Mouse (Mus musculus): ENCODE results near the gene Glis3. TPM values are rescaled to one million over a fixed set of nuclear protein-coding genes. Genes with fewer than 3 reads are reported as not detected.
A peak's percentile ranks its signal among the peaks of the same experiment; 100 is the strongest.

Gene Glis3
- polyA plus RNA-seq, 1 experiment from 2014 or later: 2.9 TPM

DNA sequence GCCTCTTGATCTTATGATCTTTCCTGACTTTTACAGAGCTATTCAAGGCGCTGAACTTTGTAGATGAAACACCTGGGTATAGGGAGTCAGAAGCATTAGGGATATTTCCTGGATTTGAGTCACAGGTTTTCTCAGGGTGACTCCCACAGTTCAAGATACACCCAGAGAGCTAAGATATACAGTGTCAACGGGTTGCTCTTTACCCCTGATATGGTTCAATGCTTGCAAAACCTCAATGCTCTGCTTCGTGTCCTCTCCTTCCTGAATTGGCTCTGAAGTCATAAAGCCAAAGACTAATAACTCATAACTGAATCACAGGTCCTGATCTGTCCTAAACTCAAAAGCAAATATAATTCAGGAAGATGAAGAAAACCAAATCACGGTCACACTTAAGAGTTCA, 319.0 kb downstream of the Glis3 start:
- Histone ChIP-seq H3K27me3 (ENCODE audit: control insufficient read depth, insufficient read depth, low read length) (no peaks in the 10 kb centered on the region), H3K4me2 (replicated peaks; ENCODE audit: low read depth, low read length) (no peak overlapping the region), H3K36me3 (ENCODE audit: control insufficient read depth, insufficient read depth, low read length) (no peaks in the 10 kb centered on the region), H3K4me3 (ENCODE audit: low read depth, low read length) (no peak overlapping the region), H3K9me3 (ENCODE audit: control insufficient read depth, low read length) (no peaks in the 10 kb centered on the region), H3K9ac (ENCODE audit: low read depth, low read length) (no peak overlapping the region), H3K4me1 (replicated peaks; ENCODE audit: control insufficient read depth, insufficient read depth, low read length) (no peaks in the 10 kb centered on the region), H3K27ac (ENCODE audit: low read depth, low read length) (no peak overlapping the region)
- 93% methylated on average over 4 of the region's 4 CpGs for WGBS
- no peak for ATAC-seq (ENCODE audit: low FRiP score)
- no peak for DNase-seq (ENCODE audit: low spot score)

DNA sequence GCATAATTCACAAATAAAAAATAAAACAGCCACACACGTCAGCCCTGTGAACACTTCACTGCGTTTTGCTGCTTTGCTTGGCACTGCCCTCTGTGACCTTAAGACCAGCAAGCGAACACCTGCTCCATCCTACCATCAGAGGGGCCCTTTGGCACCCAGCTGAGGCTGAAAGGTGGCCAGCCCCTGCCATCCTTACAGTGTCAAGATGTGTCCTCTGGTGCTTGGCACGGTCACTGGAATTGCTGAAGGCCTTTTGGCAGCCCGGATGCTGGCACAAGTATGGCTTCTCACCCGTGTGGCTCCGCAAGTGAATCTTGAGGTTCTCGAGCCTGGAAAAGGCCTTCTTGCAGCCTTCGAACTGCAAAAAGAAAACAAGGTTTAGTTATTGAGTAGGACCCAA, 322.3 kb downstream of the Glis3 start:
- 89% methylated on average over 9 of the region's 9 CpGs for WGBS
- H3K36me3 ChIP-seq (ENCODE audit: control insufficient read depth, insufficient read depth, low read length): no peaks in the 10 kb centered on the region
- DNase-seq (ENCODE audit: low spot score) (no peak), ATAC-seq (ENCODE audit: low FRiP score) (no peak)
- H3K9me3 ChIP-seq (ENCODE audit: control insufficient read depth, low read length): no peaks in the 10 kb centered on the region
- no peak overlapping the region for H3K9ac ChIP-seq (ENCODE audit: low read depth, low read length)
- no peak overlapping the region for H3K4me2 ChIP-seq (replicated peaks; ENCODE audit: low read depth, low read length)
- no peaks in the 10 kb centered on the region for H3K27me3 ChIP-seq (ENCODE audit: control insufficient read depth, insufficient read depth, low read length)
- no peak overlapping the region for H3K27ac ChIP-seq (ENCODE audit: low read depth, low read length)
- no peak overlapping the region for H3K4me3 ChIP-seq (ENCODE audit: low read depth, low read length)
- no peaks in the 10 kb centered on the region for H3K4me1 ChIP-seq (replicated peaks; ENCODE audit: control insufficient read depth, insufficient read depth, low read length)

DNA sequence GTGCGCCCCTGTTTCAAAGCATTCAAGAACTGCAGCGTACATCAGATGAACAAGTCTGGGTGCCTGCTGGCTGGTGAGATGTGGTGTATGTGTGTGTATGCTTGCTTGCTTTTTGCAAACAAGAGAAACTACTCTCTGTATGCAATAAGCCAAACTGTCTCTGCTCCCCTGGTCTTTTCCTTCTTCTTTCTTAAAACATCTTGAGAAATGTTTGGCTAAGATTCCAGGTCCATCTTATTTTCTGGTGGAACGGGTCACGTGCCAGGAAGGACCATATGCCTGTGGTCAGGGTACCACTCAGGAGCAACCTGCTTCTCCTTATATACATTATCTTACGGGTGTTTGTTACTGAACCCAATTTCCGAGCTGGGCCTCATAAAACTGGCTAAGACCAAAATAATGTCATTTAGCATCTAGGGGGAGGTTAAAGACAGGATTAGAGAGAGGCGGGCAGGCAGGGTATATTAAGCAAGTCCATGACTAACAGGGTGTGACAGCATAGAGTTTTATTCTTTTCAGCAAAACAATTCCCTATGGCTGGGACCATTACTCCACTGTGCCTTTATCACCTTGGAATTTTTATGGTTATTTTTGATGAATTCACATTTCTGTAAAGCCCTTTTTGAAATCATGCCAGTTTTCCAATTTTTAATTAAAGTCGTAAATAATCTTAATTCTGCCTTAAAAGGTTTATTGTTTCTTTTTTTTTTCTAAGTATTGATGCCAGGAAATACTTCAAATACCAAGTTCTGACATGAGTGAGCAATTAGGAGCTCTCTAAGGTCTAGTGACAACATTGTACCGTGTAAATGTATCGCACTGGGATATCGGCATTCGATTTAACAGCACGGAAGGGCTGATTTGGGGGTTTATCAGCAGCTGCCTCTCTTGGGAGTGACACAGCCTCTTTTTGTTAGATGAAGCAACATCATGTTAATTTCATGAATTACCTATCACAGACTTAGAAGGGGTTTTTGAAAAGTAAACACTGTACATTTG, 328.5 kb downstream of the Glis3 start:
- no peaks in the 10 kb centered on the region for H3K9me3 ChIP-seq (ENCODE audit: control insufficient read depth, low read length)
- H3K9ac ChIP-seq (ENCODE audit: low read depth, low read length): no peak overlapping the region
- 71% methylated on average over 13 of the region's 13 CpGs for WGBS
- ATAC-seq (ENCODE audit: low FRiP score) (no peak), DNase-seq (ENCODE audit: low spot score) (no peak)
- no peak overlapping the region for H3K4me2 ChIP-seq (replicated peaks; ENCODE audit: low read depth, low read length)
- H3K27ac ChIP-seq (ENCODE audit: low read depth, low read length): no peak overlapping the region
- H3K4me1 ChIP-seq (replicated peaks; ENCODE audit: control insufficient read depth, insufficient read depth, low read length): no peaks in the 10 kb centered on the region; the same call in 1 of the 2 replicates
- no peak overlapping the region for H3K4me3 ChIP-seq (ENCODE audit: low read depth, low read length)
- H3K27me3 ChIP-seq (ENCODE audit: control insufficient read depth, insufficient read depth, low read length): no peaks in the 10 kb centered on the region
- H3K36me3 ChIP-seq (ENCODE audit: control insufficient read depth, insufficient read depth, low read length): no peaks in the 10 kb centered on the region

DNA sequence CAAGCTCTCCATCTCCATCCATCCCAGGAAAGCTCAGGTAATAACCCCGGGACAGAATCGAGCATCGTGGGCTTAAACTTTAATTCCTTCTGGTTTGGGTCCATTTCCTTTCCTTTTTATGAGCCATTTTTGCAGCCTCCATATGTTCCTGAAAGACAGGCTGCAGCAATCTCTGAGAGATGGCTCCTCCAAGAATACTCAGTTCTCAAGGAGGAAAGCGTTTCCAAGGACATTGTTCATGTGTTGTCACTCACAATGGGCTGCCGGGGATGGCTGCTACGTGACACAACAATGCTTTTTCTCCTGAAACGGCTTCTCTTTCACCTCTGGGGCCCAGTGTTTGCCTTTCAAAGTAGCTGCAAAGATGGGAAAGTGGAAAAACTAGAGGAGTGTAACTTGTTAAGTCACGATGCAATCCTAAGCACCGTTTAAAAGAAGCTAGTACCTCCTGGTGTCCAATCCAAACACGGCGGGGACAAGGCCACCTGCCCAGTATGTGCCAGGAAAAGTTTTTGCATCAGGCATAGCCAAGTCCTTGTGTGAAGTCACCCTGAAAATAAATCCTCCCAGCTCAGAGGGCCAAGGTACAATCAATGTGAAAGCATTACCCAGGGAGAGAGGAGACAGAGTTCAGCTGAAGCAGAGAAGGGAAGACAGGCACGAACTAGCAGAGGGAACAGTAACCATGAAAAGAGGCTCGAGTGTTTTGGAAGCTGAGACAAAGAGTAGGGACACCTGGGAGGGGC, 332.6 kb downstream of the Glis3 start:
- Histone ChIP-seq H3K4me1 (replicated peaks; ENCODE audit: control insufficient read depth, insufficient read depth, low read length) (no peaks in the 10 kb centered on the region; the same call in 1 of the 2 replicates), H3K9ac (ENCODE audit: low read depth, low read length) (no peak overlapping the region), H3K9me3 (ENCODE audit: control insufficient read depth, low read length) (no peaks in the 10 kb centered on the region), H3K27me3 (ENCODE audit: control insufficient read depth, insufficient read depth, low read length) (no peaks in the 10 kb centered on the region), H3K27ac (ENCODE audit: low read depth, low read length) (no peak overlapping the region), H3K4me3 (ENCODE audit: low read depth, low read length) (no peak overlapping the region), H3K4me2 (replicated peaks; ENCODE audit: low read depth, low read length) (no peak overlapping the region), H3K36me3 (ENCODE audit: control insufficient read depth, insufficient read depth, low read length) (no peaks in the 10 kb centered on the region)
- ATAC-seq (ENCODE audit: low FRiP score) (no peak), DNase-seq (ENCODE audit: low spot score) (peak; percentile 15)
- 48% methylated on average over 13 of the region's 13 CpGs for WGBS

DNA sequence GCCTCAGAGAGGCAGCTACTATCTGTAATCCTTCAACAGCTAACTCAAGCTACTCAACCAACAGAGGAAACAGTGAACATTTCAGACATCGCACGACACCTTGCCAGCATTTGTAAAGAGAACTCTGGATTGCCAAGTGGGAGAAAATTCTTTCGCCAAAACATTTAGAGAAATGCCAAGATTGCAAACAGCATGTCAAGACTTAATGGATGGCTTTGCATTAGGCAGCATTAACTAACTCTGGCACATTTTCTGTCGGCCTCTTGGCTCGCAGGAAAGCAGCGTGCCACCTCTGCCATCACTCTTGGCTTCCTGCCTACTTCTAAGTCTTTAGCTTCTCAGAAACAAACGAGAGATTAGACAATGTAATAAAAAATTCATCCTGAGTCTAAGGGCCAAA, 336.2 kb downstream of the Glis3 start:
- DNase-seq (ENCODE audit: low spot score) (no peak), ATAC-seq (ENCODE audit: low FRiP score) (no peak)
- no peak overlapping the region for H3K4me3 ChIP-seq (ENCODE audit: low read depth, low read length)
- no peak overlapping the region for H3K27ac ChIP-seq (ENCODE audit: low read depth, low read length)
- H3K9ac ChIP-seq (ENCODE audit: low read depth, low read length): no peak overlapping the region
- H3K9me3 ChIP-seq (ENCODE audit: control insufficient read depth, low read length): no peaks in the 10 kb centered on the region
- H3K4me2 ChIP-seq (replicated peaks; ENCODE audit: low read depth, low read length): no peak overlapping the region
- no peaks in the 10 kb centered on the region for H3K36me3 ChIP-seq (ENCODE audit: control insufficient read depth, insufficient read depth, low read length)
- H3K4me1 ChIP-seq (replicated peaks; ENCODE audit: control insufficient read depth, insufficient read depth, low read length): no peaks in the 10 kb centered on the region
- no peaks in the 10 kb centered on the region for H3K27me3 ChIP-seq (ENCODE audit: control insufficient read depth, insufficient read depth, low read length)
- WGBS: 88% methylated on average over 7 of the region's 7 CpGs

DNA sequence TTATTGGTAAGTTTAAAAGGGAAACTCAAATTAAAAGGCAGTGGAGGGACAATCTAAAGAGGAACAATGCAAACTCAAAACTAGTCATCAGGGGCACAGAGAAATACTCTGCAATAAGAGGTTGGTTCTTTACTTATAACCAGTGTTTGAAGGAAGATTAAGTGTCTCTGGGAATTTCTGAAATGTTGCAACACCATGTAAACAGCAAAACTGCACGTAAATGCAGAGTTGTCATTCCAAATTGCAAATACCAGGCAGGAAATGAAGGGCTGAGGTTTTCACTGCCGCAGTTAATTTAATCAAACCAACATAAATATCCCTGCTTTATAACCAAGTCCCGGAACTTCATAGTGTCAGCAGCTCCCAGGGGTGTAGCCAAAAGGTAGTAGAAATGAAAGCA, 342.3 kb downstream of the Glis3 start:
- no peak overlapping the region for H3K4me2 ChIP-seq (replicated peaks; ENCODE audit: low read depth, low read length)
- no peaks in the 10 kb centered on the region for H3K36me3 ChIP-seq (ENCODE audit: control insufficient read depth, insufficient read depth, low read length)
- no peak overlapping the region for H3K4me3 ChIP-seq (ENCODE audit: low read depth, low read length)
- H3K4me1 ChIP-seq (replicated peaks; ENCODE audit: control insufficient read depth, insufficient read depth, low read length): 0 out of 2 replicates have a peak, but pooled peaks cover 2% of the 10 kb centered on the region
- no peaks in the 10 kb centered on the region for H3K27me3 ChIP-seq (ENCODE audit: control insufficient read depth, insufficient read depth, low read length)
- ATAC-seq (ENCODE audit: low FRiP score) (no peak), DNase-seq (ENCODE audit: low spot score) (no peak)
- H3K27ac ChIP-seq (ENCODE audit: low read depth, low read length): no peak overlapping the region
- H3K9ac ChIP-seq (ENCODE audit: low read depth, low read length): no peak overlapping the region
- 59% methylated on average over 3 of the region's 3 CpGs for WGBS
- H3K9me3 ChIP-seq (ENCODE audit: control insufficient read depth, low read length): no peaks in the 10 kb centered on the region

DNA sequence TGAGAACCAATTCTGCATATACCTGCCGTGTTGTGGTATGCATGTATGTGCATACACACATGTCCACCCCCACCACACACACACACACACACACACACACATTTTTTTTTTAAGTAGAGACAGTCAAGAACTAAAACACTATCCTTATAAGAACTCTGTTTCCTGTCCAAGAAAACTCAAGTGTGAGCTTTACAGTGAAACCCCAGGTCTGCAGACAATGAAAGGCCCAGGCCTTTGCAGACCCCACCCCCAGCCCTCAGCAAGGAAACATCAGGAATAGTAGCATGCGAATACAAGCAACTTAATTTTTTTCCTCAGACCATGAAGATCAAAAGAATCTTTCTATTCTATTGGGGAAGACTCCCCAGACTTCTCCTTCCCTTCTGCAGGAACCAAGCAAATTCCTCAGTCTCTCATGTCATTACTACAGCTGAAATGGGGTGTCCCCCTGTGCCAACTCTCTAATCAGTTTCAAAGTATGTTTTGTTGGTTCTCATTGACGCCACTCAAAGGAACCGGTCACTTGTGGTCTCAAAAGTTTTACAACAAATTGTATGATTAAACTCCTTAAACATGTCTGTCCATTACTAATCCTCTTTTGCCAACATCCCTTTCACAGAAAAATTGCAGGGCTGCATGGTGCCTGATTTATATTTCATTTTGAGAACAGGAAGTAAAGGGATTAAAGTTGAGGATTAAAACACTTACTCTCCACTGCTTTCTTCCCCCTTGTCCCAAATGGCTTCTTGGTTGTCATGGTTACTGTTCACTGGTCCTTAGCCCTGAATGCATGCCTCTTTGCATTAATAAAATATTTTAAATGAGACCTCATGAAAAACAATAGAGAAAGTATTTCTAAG, 343.0 kb downstream of the Glis3 start:
- ATAC-seq (ENCODE audit: low FRiP score): no peak
- H3K9me3 ChIP-seq (ENCODE audit: control insufficient read depth, low read length): no peaks in the 10 kb centered on the region
- no peak overlapping the region for H3K27ac ChIP-seq (ENCODE audit: low read depth, low read length)
- H3K36me3 ChIP-seq (ENCODE audit: control insufficient read depth, insufficient read depth, low read length): no peaks in the 10 kb centered on the region
- 40% methylated on average over 4 of the region's 4 CpGs for WGBS
- 0 out of 2 replicates have a peak, but pooled peaks cover 2% of the 10 kb centered on the region for H3K4me1 ChIP-seq (replicated peaks; ENCODE audit: control insufficient read depth, insufficient read depth, low read length)
- DNase-seq (ENCODE audit: low spot score): peak; percentile 34
- no peaks in the 10 kb centered on the region for H3K27me3 ChIP-seq (ENCODE audit: control insufficient read depth, insufficient read depth, low read length)
- no peak overlapping the region for H3K4me3 ChIP-seq (ENCODE audit: low read depth, low read length)
- H3K4me2 ChIP-seq (replicated peaks; ENCODE audit: low read depth, low read length): no peak overlapping the region
- no peak overlapping the region for H3K9ac ChIP-seq (ENCODE audit: low read depth, low read length)

DNA sequence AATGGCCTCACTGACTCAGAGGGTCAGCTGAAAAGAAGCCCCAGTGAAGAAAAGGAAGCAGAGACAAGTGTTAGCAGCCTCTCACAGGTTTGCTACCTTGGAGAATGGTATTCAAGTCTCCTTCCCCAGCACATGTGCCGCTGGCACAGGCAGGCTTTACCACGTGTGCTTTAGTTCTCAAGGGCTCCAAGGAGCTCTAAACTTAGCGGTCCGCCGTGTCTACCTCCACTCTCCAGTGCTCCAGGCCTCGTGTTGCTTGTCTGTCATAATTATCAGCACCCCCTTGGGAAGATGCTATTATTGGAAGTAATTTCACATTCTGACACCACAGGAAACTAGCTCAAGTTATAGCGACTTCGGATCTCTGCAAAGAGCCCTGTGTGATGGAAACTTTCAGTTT, 344.0 kb downstream of the Glis3 start:
- H3K27ac ChIP-seq (ENCODE audit: low read depth, low read length): no peak overlapping the region

More for the DNA sequence above, 344.0 kb downstream of the Glis3 start:
- DNase-seq (ENCODE audit: low spot score) (peak; percentile 19), ATAC-seq (ENCODE audit: low FRiP score) (no peak)
- no peak overlapping the region for H3K4me3 ChIP-seq (ENCODE audit: low read depth, low read length)
- H3K36me3 ChIP-seq (ENCODE audit: control insufficient read depth, insufficient read depth, low read length): no peaks in the 10 kb centered on the region
- no peaks in the 10 kb centered on the region for H3K9me3 ChIP-seq (ENCODE audit: control insufficient read depth, low read length)
- H3K4me1 ChIP-seq (replicated peaks; ENCODE audit: control insufficient read depth, insufficient read depth, low read length): 0 out of 2 replicates have a peak, but pooled peaks cover 2% of the 10 kb centered on the region
- no peak overlapping the region for H3K4me2 ChIP-seq (replicated peaks; ENCODE audit: low read depth, low read length)
- H3K9ac ChIP-seq (ENCODE audit: low read depth, low read length): no peak overlapping the region
- WGBS: 54% methylated on average over 8 of the region's 8 CpGs
- H3K27me3 ChIP-seq (ENCODE audit: control insufficient read depth, insufficient read depth, low read length): no peaks in the 10 kb centered on the region

Measured in hindbrain, embryonic 11.5 days (tissue).